Mouse (Mus musculus) ES-Bruce4 (cell line): Measurements from ENCODE around the gene Sost.

Experiments
- CTCF ChIP-seq: IDR thresholded peaks from one replicate; pipeline ENCODE4 v1.8.1; 2011; ENCODE audit warnings: low read depth, low read length
- POLR2A ChIP-seq: IDR thresholded peaks from one replicate; pipeline ENCODE4 v1.8.1; 2011; ENCODE audit warnings: low read length; ENCODE audit not compliant: insufficient read depth

DNA sequence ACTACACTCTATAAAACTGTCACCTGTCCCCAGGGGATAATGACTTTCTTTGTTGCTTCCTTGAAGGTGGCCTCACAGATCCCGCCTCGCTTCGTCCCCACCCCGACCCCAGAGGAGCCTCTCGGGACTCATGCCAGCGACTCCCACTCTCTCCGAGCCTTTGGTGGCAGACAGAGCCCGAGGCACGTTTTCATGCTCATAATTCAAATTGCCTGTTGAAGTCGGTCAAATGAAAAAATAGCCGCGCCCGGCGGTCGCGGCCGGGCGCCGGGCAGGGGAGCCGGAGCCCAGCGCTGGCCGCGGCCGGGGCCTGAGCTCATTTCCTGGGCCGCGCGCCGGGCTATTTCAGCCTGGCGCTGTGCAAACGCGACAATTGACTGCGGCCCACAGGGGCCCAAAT is 29.7 kb downstream of the Sost start:
- TF ChIP-seq CTCF: no peak
- no peak for TF ChIP-seq POLR2A
